Mouse (Mus musculus): ENCODE measurements around the gene Scfd2.

The Scfd2 gene

DNA sequence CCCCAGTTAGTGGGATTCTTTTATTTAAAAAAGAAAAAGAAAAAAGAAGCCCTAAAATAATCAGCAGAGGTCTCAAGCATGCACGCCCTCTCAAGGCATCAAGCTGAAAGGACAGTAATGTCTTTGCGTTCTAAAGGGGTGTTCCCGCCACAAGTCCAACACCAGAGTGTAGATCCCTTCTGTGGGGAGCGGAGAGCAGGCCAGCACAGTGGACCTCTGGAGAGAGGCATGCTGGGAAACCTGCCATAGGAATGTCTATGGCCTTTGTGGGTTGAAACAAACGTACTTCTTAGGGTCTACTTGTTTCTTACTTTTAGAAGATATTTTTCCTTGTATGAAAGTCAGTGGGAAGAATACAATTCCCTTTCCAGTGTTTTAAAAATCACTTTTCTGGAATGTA, 52.4 kb downstream of the Scfd2 start:
- TF ChIP-seq GATA4 (IDR thresholded peaks at IDR 0.05; ENCODE audit: insufficient replicate concordance, low read length): no peak

DNA sequence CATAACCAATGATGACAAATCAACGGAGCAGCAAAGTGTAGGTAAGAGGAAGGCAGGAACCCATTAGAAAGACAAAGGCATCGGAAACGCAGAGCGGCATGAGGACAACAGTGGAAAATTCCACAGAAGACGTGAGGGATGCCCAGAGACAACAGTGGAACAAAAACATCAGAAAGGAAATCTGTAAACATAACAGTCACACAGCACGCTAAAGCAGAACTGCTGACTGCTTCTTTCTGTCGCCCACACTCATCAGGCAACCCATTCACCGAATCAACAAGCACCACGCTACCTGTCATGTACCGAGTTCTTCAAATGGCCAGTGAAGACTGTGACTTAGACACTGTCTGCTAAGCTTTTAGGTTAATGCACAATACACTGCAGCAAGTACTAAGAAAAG, 55.0 kb downstream of the Scfd2 start:
- TF ChIP-seq GATA4 (IDR thresholded peaks at IDR 0.05; ENCODE audit: insufficient replicate concordance, low read length): no peak

DNA sequence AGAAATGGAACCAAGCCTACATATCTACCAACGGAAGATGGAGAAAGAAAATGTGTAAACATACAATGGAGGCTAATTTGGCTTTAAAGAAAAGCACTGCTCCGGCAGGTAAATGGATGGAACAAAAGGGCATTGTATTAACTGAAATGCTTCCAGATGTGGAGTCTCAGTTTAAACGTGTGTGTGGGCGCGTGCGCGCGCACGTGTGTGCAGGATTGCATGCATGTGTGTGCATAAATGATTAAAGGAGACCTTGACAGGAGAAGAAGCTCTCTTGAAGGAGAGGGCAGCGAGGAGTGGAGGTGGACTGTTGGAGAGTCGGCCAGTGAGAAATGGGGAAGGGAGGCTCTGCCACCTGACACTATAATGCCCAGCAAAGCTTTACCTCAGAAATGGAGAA, 58.4 kb downstream of the Scfd2 start:
- TF ChIP-seq GATA4 (IDR thresholded peaks at IDR 0.05; ENCODE audit: insufficient replicate concordance, low read length): no peak

DNA sequence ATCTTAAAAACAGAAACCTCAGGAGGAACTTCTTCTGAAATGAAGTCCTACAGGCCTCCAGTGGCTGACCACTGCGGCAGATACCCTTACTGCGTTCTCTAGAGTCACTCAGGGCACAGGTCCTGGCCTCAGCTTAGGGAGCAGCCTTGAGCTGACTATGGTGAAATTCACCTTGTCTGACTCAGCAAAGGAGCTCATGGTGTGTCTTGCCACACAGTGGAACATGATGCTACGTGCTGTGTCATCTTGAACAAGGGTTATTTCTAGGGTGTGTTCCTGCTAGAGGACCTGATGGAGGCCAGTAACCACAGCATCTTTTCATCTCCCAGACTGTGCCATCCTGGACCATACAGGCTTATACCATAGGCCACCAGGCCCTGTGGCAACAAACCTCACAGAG, 60.7 kb downstream of the Scfd2 start:
- TF ChIP-seq GATA4 (IDR thresholded peaks at IDR 0.05; ENCODE audit: insufficient replicate concordance, low read length): no peak

DNA sequence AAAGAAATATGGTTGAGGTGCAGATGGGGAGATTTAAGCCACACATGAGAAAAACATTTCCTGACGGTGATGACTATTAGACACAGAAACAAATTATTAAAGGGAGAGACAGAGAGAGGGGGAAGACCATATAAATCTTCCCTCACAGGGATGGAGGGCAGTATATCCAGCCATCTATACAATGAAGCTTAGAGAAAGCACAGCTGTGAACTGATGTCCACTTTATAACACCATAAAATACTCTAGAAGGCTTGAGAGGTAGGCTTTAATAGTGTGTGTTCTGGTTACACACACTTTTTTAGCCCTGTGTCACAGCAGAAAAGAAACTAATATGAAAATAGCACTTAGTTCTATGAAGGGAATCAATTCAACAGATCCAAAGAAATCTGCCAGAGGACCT, 61.9 kb downstream of the Scfd2 start:
- no peak for TF ChIP-seq GATA4 (IDR thresholded peaks at IDR 0.05; ENCODE audit: insufficient replicate concordance, low read length)

DNA sequence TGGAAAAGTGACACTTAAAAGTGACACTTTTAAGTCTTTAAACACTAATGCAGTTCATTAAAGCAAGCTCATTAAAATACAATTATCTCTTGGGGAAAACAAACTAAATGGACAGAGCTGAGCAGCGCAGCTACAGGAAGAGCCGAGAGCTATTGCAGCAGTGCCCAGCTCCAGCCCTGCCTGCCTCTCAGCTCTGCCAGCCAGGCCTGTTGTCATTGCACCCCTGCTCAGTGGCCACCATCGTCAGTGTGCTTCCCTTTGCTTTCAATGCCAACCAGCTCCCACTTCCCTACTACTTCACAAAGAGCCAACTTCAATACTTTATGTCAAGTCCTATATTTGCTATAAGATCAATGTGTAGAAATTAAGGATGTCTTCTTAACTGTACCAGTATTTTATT, 63.8 kb downstream of the Scfd2 start:
- TF ChIP-seq GATA4 (IDR thresholded peaks at IDR 0.05; ENCODE audit: insufficient replicate concordance, low read length): no peak

DNA sequence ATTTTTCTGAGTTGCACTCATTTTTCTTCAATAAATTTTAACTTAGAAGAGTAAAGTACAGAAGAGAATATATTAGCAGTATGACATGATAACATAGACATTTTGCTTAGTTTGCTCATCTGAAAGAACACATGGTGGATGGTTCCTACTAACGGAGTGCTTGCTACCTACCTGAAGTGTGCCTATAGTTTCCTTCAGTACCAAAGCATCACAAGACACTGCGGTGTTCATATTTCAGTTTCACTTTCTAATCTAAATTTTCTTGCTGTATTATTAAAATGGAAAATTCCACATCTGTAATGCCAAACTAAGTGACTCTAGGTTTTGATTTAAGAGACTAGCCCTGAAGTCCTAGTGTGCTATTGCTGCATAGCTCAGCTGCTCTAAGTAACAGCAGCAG, 74.8 kb downstream of the Scfd2 start:
- no peak for TF ChIP-seq GATA4 (IDR thresholded peaks at IDR 0.05; ENCODE audit: insufficient replicate concordance, low read length)

DNA sequence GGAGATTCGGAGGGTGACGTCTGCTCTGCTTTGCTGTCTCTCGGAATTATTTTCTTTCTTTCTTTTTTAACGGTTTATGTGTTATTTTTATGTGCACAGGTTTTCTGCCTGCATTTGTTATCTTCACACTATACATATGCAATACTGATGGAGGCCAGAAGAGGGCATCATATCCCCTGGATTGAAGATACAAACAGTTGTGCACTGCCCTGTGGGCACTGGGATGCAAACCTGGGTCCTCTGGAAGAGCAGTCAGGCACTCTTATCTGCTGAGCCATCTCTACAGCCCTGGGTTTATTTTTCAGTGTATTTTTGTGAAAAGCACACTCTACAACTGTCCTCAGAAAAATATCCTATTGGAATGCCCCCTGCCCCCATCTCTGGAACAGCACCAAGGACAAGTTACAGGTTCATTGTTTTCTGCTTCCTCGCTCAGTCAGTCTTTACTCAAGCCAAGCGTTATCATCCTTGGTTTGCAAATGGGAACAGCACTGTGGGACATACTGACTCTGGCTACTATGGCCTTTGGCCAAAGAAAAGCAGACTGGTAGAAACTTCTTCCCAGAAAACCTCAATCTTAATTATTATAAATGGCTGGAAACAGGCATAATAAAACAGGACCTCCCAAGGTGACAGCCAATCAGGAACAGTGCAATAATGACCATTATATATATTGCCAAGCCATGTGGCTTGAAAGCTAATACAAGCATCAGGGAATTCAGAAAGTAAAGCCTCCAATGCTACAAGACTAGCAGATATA, 75.9 kb downstream of the Scfd2 start:
- TF ChIP-seq GATA4 (IDR thresholded peaks at IDR 0.05; ENCODE audit: insufficient replicate concordance, low read length): no peak

DNA sequence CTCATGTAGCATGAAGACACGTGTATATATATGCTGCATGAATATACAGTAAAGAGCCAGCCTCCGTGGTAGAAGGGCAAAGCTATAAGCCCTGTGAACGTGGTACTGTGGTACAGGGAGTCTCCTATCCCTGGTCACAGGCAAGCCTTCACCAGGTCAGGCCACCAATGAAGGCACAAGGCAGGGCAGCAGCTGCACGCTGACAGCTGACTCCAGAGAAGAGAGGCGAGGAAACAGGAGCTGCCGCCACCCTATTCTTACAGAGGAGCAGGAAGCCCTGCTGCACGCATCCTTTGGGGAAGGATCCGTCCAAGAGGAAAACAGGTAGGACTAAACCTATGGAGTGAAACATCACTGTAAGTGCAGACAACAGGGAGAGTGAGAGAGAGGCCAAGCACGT, 76.5 kb downstream of the Scfd2 start:
- no peak for TF ChIP-seq GATA4 (IDR thresholded peaks at IDR 0.05; ENCODE audit: insufficient replicate concordance, low read length)

DNA sequence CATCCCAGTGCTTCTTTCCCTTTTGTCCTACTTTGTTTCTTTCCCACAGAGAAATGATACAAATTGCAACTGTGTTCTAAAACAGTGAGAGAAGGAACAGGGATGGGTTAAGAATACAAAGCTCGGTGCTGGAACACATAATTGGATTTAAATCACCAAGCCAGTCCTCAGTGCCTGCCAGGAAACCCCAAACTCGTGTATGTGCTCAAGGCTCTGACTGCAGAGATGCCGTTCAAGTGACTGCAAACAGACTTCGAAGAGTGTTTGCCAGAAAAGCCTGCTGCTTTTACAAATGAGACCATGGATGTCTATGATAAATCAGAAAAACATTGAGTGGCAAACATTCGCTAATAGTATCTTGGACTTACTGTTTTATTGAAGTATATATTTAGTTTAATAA, 80.6 kb downstream of the Scfd2 start:
- TF ChIP-seq GATA4 (IDR thresholded peaks at IDR 0.05; ENCODE audit: insufficient replicate concordance, low read length): no peak

DNA sequence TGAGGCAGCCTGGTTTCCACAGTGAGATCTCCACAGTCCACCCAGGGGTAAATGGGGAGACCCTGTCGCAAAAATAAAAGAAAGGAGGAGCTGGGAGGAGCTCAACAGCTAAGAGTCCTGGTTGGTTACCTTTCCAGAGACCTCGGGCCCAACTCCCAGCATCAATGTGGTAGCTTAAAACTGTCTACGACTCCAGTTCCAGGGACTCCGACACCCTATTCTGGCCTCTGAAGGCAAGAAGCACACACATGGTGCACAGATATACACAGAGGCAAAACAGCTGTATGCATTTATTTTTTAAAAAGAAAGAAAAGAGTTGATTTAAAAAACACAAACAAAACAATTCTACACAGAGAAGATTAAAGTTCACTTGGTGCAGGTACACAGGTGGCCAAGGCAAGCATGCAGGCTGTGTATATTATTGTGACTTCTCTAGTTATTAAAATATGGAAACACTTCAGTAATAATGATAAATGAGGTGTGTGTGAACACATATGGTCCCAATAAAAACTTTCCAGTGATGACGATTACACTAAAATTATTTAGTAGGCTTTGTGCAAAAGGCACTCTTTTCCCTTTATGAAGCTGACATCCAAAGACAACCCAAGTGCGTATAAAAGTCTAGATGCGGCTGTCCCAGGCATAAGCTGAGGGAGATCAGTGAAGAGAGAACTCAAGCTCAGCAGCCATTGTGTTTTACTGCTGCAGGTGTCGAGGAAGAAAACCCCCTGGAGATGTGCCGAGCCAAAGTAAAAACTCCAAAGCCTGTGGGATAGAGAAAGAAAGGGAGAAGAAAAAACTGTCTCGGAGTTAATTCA, 83.8 kb downstream of the Scfd2 start:
- TF ChIP-seq GATA4 (IDR thresholded peaks at IDR 0.05; ENCODE audit: insufficient replicate concordance, low read length): no peak

DNA sequence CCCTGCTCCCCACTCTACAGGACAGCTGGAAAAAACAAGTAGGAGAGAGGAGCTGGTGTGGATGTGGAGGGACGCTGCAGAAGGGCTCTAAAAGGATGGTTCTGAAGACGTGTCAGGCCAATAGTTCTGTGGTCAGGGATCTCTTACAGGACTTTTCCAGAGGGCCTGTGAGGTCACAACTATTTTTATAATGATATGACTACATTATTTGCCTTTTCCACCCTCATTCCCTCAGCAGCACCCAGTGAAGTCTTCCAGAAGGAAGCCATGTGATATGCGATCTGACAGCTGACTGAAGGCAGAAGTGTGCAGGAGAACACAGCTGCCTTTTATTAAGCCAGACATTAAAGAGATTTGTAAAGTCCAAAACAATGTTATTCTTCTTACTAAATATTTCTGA, 85.7 kb downstream of the Scfd2 start:
- no peak for TF ChIP-seq GATA4 (IDR thresholded peaks at IDR 0.05; ENCODE audit: insufficient replicate concordance, low read length)

DNA sequence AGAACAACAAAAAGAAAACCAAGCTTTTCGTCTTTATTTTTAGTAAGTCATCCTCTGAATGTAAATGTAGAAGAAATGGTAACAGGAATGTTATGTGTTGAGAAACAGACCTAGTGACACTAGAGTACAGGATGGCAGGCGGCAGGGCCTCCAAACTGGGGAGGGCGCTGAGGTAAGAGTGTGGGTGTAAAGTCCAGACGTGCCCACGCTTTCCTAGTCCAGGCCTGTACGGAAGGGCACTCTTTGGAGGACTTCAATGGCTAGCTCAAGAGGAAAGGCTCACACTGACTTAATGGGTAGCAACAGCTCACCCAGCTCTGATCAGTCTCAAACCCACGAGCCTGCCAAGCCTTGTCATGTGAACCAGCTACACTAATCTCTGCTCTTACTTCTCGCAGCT, 93.2 kb downstream of the Scfd2 start:
- no peak for TF ChIP-seq GATA4 (IDR thresholded peaks at IDR 0.05; ENCODE audit: insufficient replicate concordance, low read length)

DNA sequence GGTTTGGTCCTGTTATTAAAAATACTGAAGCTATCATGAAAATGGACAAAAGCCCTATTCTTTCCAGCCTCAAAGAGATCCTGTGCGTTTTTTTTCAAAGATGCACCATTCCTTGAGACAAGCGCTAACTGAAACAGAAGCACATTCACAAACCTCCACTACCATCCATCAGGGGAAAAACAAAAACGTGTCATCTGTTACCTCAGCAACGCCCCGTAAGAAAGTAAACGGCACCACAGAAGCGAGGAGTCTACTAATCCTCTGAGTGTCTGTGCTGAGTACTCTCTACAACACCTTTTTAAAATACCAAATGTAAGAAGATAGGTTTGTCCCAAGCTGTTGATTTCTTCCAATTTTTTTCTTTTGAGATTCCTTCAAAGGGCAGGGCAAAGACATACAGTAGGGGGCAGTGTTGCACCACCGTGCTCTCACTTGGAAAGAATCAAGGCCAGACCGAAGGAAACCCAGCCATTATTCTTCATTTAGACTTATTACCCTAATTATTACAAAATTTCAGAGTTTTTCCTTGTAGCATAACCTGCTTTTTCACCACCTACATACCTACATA, 97.9 kb downstream of the Scfd2 start:
- TF ChIP-seq GATA4 (IDR thresholded peaks at IDR 0.05; ENCODE audit: insufficient replicate concordance, low read length): no peak

DNA sequence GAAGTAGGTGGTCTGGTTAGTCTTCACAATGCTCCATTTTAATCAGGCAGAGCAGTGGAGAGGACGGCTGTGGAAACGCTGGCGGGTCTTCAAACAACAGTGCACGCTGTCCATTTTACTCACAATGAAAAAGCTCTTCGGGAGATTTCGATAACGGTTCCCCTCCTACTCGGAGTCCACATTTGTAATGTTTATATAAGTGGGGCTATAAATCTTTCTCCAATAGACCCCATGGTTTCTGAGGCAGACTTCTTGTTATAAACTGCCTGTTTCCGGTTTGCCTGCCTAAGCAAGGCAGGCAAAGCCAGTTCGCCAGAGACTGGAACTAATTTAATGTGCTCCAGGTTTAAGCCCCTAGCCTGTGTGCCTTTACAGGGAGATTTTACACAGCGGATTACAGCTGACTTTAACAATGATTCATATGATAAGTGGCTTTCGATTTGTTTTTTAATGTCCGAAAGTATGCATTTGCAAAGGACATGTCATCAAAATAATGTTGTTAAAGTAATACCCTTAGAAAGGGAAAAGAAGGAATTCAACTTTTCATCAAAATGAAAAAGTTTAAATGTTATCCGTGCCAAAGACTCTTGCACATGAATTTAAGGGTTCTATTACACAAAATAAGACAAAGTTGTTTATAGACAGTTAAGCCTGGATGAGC, 98.5 kb downstream of the Scfd2 start:
- TF ChIP-seq GATA4 (IDR thresholded peaks at IDR 0.05; ENCODE audit: insufficient replicate concordance, low read length): no peak

Data from liver, adult (tissue).